Mouse (Mus musculus): ENCODE results near the gene Tmc5. TPM values are rescaled to one million over a fixed set of nuclear protein-coding genes. Genes with fewer than 3 reads are reported as not detected.

Gene Tmc5
- polyA plus RNA-seq, 1 experiment from 2014 or later, result 2.1 TPM

- no peaks in the 10 kb centered on the region for H3K9me3 ChIP-seq
- H3K4me2 ChIP-seq, result no peak overlapping the region
- H3K27ac ChIP-seq, result no peak overlapping the region
- no peak overlapping the region for H3K4me3 ChIP-seq (replicated peaks)
- no peaks in the 10 kb centered on the region for H3K36me3 ChIP-seq
- no peak overlapping the region for H3K9ac ChIP-seq
- no peak for ATAC-seq (ENCODE audit: insufficient read depth, low FRiP score, low read depth)
- no peaks in the 10 kb centered on the region for H3K27me3 ChIP-seq (replicated peaks)
- 67% methylated on average over 6 of the region's 6 CpGs for WGBS
- peaks cover 4% of the 10 kb centered on the region; the same call in 1 of the 2 replicates for H3K4me1 ChIP-seq
These were observed 11.2 kb upstream of the Tmc5 start for GRCm38 (mm10) chr7:118585856-118586255.

- no peaks in the 10 kb centered on the region for H3K27me3 ChIP-seq (replicated peaks)
- H3K4me1 ChIP-seq, result peaks cover 13% of the 10 kb centered on the region
- no peaks in the 10 kb centered on the region for H3K9me3 ChIP-seq
- WGBS, result 83% methylated on average over 5 of the region's 5 CpGs
- no peak overlapping the region for H3K4me3 ChIP-seq (replicated peaks)
- no peak overlapping the region for H3K9ac ChIP-seq
- H3K27ac ChIP-seq, result no peak overlapping the region
- ATAC-seq (ENCODE audit: insufficient read depth, low FRiP score, low read depth), result no peak
- H3K4me2 ChIP-seq, result no peak overlapping the region
- H3K36me3 ChIP-seq, result no peaks in the 10 kb centered on the region
These were observed 6.3 kb upstream of the Tmc5 start for GRCm38 (mm10) chr7:118590726-118591305.

- Histone ChIP-seq H3K4me2 (no peak overlapping the region), H3K36me3 (no peaks in the 10 kb centered on the region), H3K4me1 (peaks cover 14% of the 10 kb centered on the region), H3K9ac (no peak overlapping the region), H3K27ac (no peak overlapping the region), H3K27me3 (replicated peaks) (peaks cover 12% of the 10 kb centered on the region; the same call in 1 of the 2 replicates), H3K9me3 (no peaks in the 10 kb centered on the region), H3K4me3 (replicated peaks) (no peak overlapping the region)
- ATAC-seq (ENCODE audit: insufficient read depth, low FRiP score, low read depth), result no peak
- 54% methylated on average over 6 of the region's 6 CpGs for WGBS
These were observed 5.0 kb upstream of the Tmc5 start for GRCm38 (mm10) chr7:118592146-118592545.

- Histone ChIP-seq H3K27ac (peak overlapping the region; percentile 32), H3K4me1 (peaks cover 17% of the 10 kb centered on the region), H3K4me2 (peak overlapping the region; percentile 29), H3K9ac (no peak overlapping the region), H3K4me3 (replicated peaks) (no peak overlapping the region), H3K27me3 (replicated peaks) (peaks cover 15% of the 10 kb centered on the region; the same call in 1 of the 2 replicates), H3K9me3 (no peaks in the 10 kb centered on the region), H3K36me3 (no peaks in the 10 kb centered on the region)
- WGBS, result 14% methylated on average over 9 of the region's 9 CpGs
- peak; percentile 58; the same call in 1 of the 2 replicates for ATAC-seq (ENCODE audit: insufficient read depth, low FRiP score, low read depth)
These were observed 3.3 kb upstream of the Tmc5 start for GRCm38 (mm10) chr7:118593567-118594407.

- peaks cover 17% of the 10 kb centered on the region for H3K4me1 ChIP-seq
- peak overlapping the region; percentile 47 for H3K4me2 ChIP-seq
- no peaks in the 10 kb centered on the region for H3K9me3 ChIP-seq
- no peak overlapping the region for H3K27ac ChIP-seq
- 27% methylated on average over 10 of the region's 10 CpGs for WGBS
- no peaks in the 10 kb centered on the region for H3K36me3 ChIP-seq
- no peak overlapping the region for H3K4me3 ChIP-seq (replicated peaks)
- peaks cover 15% of the 10 kb centered on the region; the same call in 1 of the 2 replicates for H3K27me3 ChIP-seq (replicated peaks)
- H3K9ac ChIP-seq, result no peak overlapping the region
- ATAC-seq (ENCODE audit: insufficient read depth, low FRiP score, low read depth), result no peak
These were observed 2.5 kb upstream of the Tmc5 start for GRCm38 (mm10) chr7:118594611-118595010.

DNA sequence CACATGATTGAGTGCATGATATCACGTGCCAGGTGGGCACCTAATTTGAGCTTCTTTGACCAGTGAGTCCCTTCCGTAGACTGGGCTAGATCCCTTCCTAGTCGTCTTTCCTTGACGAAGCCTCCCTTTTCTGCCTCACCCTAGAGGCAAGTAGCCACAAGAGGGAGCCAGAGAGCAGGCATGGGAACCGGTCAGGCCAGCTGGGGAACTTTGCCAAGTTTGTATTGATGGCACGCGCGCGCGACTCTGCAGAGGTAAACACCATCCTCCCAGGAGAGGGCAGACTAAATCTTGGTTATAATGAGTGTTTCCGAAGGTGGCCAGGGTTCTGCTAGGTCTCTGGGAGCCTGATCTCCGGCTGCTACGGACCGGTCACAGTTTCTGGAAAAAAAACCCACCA lies 1.9 kb upstream of the Tmc5 start:
- H3K4me3 ChIP-seq (replicated peaks), result no peak overlapping the region
- H3K36me3 ChIP-seq, result no peaks in the 10 kb centered on the region

DNA sequence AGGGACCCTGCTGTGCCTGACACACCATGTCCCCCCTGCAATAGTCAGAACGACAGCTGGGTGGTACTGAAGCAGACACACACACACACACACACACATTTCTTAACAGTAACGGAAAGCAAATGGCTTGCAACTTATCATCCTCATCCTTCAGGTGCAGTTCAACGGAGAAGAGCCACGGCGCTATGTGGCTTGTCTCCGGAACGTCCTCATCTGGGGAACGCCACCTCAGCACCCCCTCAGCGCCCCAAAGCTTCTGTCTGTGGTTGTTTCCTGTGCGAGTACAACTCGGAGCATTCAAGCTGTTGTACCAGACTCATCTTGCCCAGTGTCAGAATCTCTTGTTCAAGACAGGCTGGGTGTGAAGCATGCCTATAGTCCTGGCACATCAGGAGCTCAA lies 826 bp upstream of the Tmc5 start:
- H3K9me3 ChIP-seq, result no peaks in the 10 kb centered on the region
- 74% methylated on average over 11 of the region's 11 CpGs for WGBS
- H3K36me3 ChIP-seq, result no peaks in the 10 kb centered on the region
- peaks cover 15% of the 10 kb centered on the region; the same call in 1 of the 2 replicates for H3K27me3 ChIP-seq (replicated peaks)
- no peak overlapping the region for H3K4me3 ChIP-seq (replicated peaks)
- peaks cover 17% of the 10 kb centered on the region for H3K4me1 ChIP-seq
- no peak overlapping the region for H3K9ac ChIP-seq
- ATAC-seq (ENCODE audit: insufficient read depth, low FRiP score, low read depth), result no peak
- no peak overlapping the region for H3K27ac ChIP-seq
- H3K4me2 ChIP-seq, result no peak overlapping the region

More for the DNA sequence above, 1.9 kb upstream of the Tmc5 start:
- Histone ChIP-seq H3K4me1 (peaks cover 17% of the 10 kb centered on the region), H3K9ac (no peak overlapping the region), H3K9me3 (no peaks in the 10 kb centered on the region), H3K27me3 (replicated peaks) (peaks cover 15% of the 10 kb centered on the region; the same call in 1 of the 2 replicates), H3K4me2 (peak overlapping the region; percentile 47), H3K27ac (no peak overlapping the region)
- 2% methylated on average over 14 of the region's 14 CpGs for WGBS
- no peak for ATAC-seq (ENCODE audit: insufficient read depth, low FRiP score, low read depth)

DNA sequence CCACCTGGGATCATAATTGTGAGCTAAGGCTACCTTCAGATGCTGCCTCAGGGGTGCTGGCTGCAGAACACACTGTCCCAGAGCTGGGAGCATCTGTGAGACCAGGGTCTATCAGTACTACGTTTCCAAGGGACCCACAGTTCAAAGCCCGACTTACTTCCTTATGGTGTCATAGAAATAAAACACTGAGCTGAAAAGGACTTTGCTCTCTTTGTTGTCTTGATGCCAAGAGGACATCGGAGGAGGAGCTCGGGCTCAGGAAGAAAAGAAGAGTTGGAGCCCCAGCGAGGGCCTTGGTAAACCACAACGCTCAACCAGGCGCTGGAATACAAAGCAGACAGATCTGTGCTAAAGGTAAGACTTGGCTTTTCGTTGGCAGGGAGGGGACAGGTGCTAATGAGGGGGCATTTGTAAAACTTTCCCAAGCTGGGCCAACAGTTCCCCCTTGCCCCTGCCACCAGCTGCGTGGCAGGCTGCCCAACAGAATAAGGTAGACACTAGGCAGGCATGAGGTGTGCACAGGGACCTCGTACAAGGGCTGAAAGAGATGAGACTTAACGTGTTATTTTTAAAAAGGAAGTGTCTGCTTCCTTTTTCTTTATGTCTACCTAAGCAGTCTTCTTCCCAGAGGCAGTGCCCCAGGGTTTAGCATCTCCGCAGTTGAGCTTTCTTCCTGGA lies 3.0 kb downstream of the Tmc5 start:
- Histone ChIP-seq H3K9ac (no peak overlapping the region), H3K4me3 (replicated peaks) (no peak overlapping the region), H3K4me1 (peaks cover 3% of the 10 kb centered on the region; the same call in 1 of the 2 replicates), H3K4me2 (no peak overlapping the region), H3K9me3 (no peaks in the 10 kb centered on the region), H3K27me3 (replicated peaks) (peaks cover 15% of the 10 kb centered on the region; the same call in 1 of the 2 replicates), H3K36me3 (no peaks in the 10 kb centered on the region), H3K27ac (no peak overlapping the region)
- 66% methylated on average over 12 of the region's 12 CpGs for WGBS
- ATAC-seq (ENCODE audit: insufficient read depth, low FRiP score, low read depth), result no peak

DNA sequence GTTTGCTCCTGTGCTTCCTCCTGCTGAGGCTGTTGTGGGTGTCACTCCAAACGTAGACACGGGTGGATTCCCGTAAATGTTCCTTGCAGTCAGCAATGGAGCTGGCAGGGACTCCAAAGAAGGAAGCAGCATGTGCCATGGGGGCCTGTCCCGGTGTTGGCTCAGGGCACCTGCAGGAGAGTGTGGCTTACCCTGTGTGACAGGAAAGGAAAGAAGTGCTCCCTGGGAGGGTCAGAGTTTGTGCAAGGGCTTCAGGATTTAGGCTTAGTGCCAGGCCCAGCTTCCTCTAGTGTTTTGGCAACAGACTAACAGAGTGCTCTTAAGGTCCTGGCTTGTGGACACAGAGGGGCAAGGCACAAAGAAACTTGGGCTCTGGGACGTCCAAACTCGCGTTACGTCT lies 7.7 kb downstream of the Tmc5 start:
- 0 out of 2 replicates have a peak, but pooled peaks have one; percentile 27 for ATAC-seq (ENCODE audit: insufficient read depth, low FRiP score, low read depth)
- H3K4me1 ChIP-seq, result no peaks in the 10 kb centered on the region
- H3K36me3 ChIP-seq, result no peaks in the 10 kb centered on the region
- no peak overlapping the region for H3K4me3 ChIP-seq (replicated peaks)
- no peak overlapping the region for H3K27ac ChIP-seq
- no peaks in the 10 kb centered on the region for H3K9me3 ChIP-seq
- H3K27me3 ChIP-seq (replicated peaks), result no peaks in the 10 kb centered on the region
- no peak overlapping the region for H3K4me2 ChIP-seq
- 79% methylated on average over 8 of the region's 8 CpGs for WGBS
- H3K9ac ChIP-seq, result no peak overlapping the region

- Histone ChIP-seq H3K9me3 (no peaks in the 10 kb centered on the region), H3K4me3 (replicated peaks) (no peak overlapping the region), H3K27me3 (replicated peaks) (no peaks in the 10 kb centered on the region), H3K9ac (no peak overlapping the region), H3K27ac (no peak overlapping the region), H3K4me2 (no peak overlapping the region), H3K4me1 (no peaks in the 10 kb centered on the region), H3K36me3 (no peaks in the 10 kb centered on the region)
- 0 out of 2 replicates have a peak, but pooled peaks have one; percentile 31 for ATAC-seq (ENCODE audit: insufficient read depth, low FRiP score, low read depth)
- 80% methylated on average over 7 of the region's 7 CpGs for WGBS
These were observed 12.7 kb downstream of the Tmc5 start for GRCm38 (mm10) chr7:118609815-118610214.

DNA sequence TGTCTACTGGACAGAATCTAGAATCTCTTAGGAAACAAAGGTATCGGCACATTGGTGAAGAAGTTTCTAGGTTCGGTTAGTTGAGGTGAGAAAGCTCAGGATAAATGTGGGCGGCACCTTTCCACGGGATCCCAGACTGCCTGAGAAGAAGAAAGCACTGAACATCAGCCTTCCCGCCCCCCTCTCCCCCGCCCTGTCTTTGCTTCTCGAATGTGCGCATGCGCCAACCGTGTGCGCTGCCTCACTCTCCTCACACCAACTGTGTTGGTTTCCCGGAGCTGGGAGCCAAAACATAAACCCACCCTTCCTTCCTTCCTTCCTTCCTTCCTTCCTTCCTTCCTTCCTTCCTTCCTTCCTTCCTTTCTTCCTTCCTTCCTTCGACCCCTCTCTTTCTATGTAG lies 13.6 kb downstream of the Tmc5 start:
- Histone ChIP-seq H3K36me3 (no peaks in the 10 kb centered on the region), H3K4me1 (no peaks in the 10 kb centered on the region), H3K4me2 (no peak overlapping the region), H3K9ac (no peak overlapping the region), H3K9me3 (no peaks in the 10 kb centered on the region), H3K27ac (no peak overlapping the region), H3K4me3 (replicated peaks) (no peak overlapping the region), H3K27me3 (replicated peaks) (no peaks in the 10 kb centered on the region)
- WGBS, result 83% methylated on average over 13 of the region's 13 CpGs
- ATAC-seq (ENCODE audit: insufficient read depth, low FRiP score, low read depth), result no peak
